Mouse (Mus musculus): ENCODE results near the gene Zfp784.
A peak's percentile ranks its signal among the peaks of the same experiment; 100 is the strongest.
"Not testable (repeated sequence)": the region's sequence is repeated elsewhere in the genome, so short reads cannot be mapped to it uniquely, and the experiment has no call there.

Zfp784 gene

DNA sequence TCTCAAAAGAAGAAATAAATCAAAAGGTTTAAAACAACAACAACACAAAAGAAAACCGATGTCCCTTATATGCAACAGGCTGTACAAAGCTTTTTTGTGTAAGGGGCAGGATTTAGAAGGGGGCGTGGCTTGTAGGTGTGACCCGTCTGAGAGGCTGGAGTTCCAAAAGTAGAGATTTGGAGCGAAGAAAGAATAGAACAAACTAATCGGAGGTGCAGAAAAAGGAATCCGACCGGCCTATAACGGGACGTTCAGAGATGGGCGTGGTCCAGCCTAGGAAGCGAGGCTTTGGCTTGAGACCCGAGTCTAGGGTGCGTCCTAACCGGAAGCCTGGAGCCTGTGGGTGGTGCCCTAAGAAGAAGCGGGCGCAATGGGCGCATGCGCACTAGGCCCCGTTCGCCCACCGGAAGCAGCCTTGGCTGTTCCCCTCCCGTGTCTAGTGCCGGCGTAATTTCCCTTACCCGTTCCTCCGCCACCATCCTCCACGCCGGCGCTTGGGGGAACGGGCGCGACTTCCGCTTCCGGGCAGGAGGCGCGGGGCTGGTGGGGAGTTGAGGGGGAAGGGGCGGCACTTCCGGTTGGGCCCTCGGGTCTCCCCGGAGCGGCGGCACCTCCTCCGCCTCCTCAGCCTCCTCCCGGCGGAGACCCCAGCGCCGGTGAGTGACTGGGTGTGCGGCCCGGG, 18.1 kb downstream of the Zfp784 start, which contains the start of the genes Zfp865 and Ccdc106:
TSS of gene Zfp865 (plus strand) at position 377 of the 682 bp plus-strand sequence.
TSS of gene Ccdc106 (plus strand) at position 554 of the 682 bp plus-strand sequence.
- DNase-seq (ENCODE audit: low spot score) = peak; percentile 100

DNA sequence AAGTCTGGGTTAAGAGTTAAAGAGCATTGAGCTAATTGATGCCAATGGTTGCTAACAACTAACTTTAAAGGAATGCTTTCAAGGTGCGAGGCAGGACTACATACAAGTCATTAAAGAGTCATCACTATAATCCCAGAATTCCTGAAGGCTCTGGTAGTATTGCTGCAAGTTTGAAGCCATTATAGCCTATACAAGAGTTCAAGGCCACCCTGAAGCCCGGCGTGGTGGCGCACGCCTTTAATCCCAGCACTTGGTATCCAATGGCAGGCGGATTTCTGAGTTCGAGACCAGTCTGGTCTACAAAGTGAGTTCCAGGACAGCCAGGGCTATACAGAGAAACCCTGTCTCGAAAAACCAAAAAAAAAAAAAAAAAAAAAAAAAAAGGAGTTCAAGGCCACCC, 18.7 kb downstream of the Zfp784 start:
- DNase-seq (ENCODE audit: low spot score) = not testable (repeated sequence)

DNA sequence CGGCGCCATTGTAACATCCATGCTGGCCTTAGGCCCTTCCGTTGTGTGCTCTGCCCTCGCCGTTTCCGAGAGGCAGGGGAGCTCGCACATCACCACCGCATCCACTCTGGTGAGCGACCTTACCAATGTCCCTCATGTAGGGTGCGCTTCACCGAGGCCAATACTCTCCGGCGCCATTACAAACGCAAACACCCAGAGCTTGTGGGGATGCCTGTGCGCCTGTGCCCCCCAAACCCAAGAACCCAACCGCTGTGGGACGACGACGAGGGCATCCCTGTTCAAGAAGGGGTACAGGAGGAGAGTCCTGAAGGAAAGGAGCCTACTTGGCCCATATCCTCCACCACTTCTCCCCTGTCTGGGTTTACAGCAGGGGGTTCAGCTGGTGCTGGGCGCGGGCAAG, 20.3 kb downstream of the Zfp784 start:
- no peak for DNase-seq (ENCODE audit: low spot score)

DNA sequence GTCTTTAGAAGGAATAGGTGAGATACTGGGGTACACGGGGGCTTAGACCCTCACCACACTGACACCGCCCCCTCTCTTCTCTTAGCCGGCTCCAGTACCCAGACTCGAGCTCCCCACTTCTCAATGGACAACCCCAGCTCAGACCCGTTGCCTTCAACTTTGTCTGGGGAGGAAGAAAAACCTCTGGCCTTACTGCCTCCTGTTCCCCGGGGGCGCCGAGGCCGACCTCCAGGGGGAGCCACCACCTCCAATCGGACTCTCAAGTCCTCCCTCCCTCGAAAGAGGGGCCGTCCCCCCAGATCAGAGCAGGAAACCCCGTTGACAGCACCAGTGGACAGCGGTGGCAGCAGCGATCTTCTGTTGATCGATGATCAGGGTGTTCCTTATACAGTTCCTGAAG, 20.9 kb downstream of the Zfp784 start:
- DNase-seq (ENCODE audit: low spot score) = no peak

DNA sequence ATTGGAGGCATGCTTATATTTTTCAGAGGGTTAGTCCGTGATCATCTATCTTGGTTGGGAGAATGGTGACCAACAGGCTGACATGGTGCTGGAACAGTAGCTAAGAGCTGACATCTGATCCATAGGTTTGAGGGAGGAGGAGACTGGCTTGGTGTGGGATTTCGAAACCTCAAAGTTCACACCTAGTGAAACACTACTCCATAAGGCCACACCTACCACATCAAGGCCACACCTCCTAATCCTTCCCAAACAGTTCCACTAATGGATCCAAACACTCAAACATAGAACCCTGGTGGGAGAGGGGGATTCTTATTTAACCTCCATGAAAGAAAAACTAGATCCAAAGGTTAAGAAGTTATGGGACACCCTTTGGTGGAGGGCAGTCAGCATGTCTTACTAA, 21.3 kb downstream of the Zfp784 start:
- DNase-seq (ENCODE audit: low spot score) = no peak

DNA sequence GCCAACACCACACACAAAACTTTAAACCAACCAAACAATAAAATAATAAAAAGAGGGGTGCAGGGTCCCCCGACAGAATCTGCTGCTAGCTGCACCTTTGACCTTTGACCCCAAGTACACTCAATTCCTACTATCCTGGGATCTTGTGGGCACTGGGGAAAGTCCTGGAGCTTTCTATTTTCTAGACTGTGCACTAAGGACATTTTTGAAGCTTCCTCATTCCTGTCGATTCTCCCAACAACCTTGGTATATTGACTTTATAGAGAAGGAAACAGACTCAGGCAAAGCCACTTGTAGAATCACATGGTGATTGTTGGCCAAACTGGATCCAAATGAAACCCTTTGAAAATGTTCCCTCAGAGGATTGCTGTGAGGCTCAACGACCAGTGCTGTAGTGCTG, 22.2 kb downstream of the Zfp784 start:
- no peak for DNase-seq (ENCODE audit: low spot score)

DNA sequence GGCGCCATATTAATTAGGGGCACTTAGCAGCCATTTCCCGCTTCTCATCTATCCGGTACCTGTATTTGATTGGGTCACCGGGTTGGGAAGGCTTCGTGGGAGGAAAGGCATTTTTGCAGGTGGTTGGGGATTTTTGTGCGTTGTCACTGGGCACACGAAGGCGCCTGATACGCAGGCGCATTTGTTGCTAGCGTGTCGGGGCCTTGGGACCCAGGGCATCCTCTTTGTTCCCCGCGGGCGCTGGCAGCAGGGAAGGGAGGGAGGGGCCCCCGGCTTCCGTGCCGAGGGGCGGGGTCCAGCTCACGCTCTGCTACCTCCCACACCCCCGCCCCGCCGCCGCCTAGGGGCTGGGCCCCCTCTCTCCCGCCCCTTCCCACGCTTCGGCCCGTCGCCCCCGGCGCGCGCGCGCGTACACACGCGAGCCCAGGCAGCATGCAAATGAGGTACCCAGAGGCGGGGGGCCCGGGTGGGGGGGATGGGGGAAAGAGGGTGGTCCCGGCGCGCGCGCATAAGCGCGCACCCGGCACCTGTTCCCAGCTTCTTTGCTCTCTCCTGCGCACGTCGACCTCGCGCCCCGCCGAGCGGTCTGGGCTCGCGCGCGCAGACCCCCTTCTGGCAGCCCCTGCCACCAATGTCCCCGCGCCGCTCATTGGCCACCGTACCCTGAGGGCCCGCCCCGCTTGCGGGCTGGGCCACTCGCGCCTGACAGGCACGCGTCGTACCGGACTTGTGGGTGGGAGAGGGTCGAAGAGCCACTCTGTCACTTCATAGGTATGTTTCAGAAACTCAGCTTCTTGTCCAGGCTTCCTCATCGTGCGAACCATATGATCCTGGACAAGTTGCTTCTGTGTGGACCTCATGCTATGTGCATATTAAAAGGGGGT, 22.9 kb downstream of the Zfp784 start, which contains the start of gene Gm44973:
TSS of gene Gm44973 (plus strand) at position 379 of the 884 bp plus-strand sequence.
- peak; percentile 95 for DNase-seq (ENCODE audit: low spot score)

DNA sequence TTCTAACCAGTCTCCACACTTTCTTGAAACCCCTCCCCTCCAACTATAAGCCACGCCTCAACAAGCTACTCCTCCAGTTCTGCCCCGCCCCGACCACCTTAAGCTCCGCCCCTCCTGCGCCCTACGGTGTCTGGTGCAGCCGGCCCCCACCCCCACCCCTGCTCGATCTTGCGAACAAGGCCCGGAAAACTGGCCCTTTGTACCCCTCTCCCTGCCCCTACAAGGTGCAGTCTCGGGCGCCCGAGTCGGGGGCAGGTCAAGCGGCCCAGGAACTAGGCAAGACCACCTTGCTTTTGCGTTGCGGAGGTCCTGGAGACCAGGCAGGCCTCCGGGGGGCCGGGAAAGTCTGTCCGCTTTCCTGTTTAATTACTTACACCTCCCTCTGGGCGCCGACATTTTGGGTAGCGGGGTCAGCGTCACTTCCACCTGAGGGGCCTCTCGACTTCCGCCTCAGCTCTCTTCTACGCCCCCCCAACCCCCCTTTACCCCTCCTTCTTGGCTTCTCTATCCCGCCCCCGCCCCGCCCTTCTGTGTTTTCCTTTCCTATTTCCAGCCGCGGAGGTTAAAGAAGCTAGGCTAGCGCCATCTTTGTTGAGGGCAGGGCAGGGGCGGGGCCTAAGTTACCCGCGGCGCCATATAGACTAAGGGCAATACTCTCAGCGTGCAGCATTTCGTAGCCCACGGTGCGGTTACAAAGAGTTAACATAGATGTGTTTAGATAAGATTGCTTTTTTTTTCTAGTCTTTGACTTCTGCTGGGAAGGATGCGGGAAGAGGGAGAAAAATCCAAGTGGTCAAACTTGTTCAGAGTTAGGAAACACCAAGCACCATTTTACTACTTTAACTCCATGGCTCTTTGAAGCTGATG, 23.8 kb downstream of the Zfp784 start, which contains the start of the genes Zfp524 and Fiz1:
TSS of gene Zfp524 (plus strand) at position 165 of the 867 bp plus-strand sequence.
TSS of gene Fiz1 (minus strand) at position 447 of the 867 bp plus-strand sequence.
- DNase-seq (ENCODE audit: low spot score) = peak; percentile 99

DNA sequence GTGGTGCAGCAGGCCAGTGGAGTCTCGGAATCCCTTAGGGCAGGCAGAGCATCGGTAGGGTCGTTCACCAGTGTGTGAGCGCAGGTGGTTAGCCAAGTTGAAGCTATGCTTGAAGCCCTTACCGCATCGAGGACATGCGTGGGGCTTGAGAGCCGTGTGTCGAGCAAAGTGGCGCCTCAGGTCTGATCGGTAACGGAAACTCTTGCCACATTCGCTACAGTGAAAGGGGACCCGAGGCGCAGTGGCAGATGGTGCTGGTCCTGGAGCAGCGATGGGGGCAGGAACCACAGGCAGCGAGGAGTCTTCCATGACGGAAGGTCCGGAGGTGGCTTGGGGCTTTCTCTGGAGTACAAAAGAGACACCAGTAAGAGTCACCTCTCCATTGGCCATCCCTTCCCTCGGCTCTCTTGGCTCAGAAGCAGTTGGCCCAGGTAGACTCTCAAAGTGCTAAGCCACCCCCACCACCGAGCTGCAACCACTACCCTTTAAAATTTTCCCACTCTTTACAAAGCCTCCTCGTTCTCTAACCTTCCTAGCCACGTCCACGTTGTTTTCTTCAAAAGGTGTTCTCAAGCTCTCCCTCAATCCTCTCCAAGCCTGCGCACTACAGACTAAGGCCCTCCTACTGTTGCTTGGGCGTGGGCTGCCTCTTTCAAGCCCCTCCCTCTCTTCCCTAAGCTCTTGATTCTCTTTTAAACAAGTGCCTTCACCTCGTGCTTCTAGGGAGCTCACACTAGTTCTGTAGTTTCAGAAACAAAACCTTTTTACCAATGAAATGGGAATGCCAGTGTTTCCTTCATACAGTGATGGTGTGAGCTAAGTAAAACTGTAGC, 25.3 kb downstream of the Zfp784 start:
- no peak for DNase-seq (ENCODE audit: low spot score)

DNA sequence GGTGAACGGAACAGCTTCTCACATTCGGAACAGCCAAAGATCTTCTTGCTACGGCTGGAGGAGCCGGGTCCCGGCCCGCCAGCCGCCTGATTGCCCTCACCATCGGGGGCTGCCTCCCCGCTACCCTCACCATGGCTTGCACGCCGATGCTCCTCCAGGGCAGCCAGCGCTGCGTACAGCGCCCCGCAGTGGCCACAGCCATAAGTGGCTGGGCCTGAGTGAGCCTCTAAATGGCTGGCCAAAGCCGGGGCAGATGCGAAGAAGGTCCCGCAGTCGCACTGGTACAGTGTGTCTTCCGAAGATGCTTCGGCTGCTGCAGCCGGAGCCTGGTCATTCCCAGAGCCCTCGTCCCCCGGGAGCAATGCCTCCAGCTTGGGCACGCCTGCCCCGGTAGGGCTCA, 30.0 kb downstream of the Zfp784 start:
- no peak for DNase-seq (ENCODE audit: low spot score)

DNA sequence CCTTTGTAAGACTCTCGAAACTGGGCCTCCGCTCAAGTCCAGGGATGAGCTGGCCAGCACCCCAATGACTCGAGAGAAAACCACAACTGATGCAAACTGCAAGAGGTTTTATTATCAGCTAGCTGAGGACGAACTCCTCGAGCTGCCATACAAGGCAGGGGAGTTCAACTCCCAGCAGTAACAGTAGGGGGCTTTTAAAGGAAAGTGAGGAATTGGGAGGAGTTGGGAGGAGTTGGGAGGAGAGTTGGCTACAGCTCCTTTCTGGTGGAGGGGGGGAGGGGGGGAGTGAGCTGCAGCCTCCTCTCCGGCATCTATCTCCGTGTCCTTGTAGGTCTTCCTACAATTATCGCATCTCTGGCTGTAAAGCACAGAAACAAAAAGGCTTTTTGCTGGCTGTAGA, 35.4 kb downstream of the Zfp784 start:
- not testable (repeated sequence) for DNase-seq (ENCODE audit: low spot score)

DNA sequence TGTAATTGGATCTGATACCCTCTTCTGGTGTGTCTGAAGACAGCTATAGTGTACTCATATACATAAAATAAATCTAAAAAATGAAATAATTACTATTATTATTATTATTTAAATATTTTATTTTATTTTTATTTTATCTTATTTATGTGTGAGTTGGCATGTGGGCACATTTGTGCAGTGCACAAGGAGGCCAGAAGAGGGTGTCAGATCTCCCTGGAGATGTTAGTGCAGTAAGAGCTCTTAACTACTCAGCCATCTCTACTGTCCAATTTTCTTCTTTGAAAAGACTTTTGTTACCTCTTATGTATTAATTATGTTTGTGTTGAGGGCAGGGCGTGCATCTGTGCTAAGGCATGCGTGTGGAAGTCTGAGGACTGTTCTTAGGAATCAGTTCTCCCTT, 38.4 kb downstream of the Zfp784 start:
- DNase-seq (ENCODE audit: low spot score) = peak; percentile 20

DNA sequence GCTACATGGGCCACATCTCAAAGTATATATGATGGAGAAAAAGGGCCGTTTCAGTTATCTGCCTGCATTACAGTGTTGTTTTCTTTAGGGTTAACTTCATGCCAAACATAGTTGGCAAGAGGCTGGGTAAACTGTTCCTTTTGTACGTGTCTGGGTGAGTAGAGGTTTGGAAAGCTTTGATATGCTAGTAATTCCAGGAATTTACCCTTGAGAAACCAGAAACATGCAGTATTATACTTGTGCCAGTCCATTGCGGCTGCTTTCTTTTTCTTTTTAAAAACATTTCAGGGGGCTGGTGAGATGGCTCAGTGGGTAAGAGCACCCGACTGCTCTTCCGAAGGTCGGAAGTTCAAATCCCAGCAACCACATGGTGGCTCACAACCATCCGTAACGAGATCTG, 41.3 kb downstream of the Zfp784 start:
- DNase-seq (ENCODE audit: low spot score) = no peak

DNA sequence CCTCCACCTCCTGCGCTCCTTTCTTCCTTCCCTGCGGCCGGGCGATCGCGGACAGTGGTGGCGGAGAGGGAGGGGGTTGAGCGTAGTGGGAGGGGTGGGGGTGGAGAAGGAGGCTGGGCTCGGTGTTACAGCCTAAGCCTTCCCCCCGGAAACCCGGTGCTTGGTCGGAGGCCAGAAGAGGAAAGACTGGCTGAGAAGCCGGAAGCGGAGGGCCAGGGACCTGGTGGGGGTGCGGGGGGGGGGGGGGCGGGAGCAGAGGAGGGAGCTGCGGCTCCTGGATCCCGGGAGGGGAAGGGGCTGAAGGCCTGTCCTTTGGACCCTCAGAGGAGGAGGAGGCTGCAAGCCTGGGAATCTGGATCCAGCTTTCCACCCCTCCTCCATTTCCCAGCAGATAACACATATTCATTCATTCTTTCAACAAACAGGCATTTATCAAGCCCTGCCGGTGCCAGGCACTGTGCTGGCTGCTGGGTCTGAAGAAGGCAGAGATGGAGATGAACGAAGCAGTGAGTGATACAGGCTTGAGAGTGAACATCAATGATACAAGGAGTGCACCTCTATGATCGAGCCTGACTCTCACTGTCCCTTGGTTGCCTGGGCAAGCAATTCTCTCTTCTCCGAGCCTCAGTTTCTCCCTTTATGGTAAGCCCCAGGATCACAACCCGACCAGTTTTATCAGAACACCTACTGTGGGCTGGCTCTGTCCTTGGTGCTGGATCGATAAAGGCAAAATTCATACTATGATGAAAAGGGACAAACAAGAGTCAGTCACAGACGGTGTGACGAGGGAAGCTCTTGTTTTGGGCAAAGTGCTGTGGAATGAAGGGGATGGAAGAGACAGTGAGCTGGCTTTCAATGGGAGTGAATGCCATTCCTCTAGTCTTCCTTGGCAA, 42.0 kb downstream of the Zfp784 start, which contains the start of gene Zfp579:
TSS of gene Zfp579 (minus strand) at position 156 of the 893 bp plus-strand sequence.
- DNase-seq (ENCODE audit: low spot score) = peak; percentile 93

DNA sequence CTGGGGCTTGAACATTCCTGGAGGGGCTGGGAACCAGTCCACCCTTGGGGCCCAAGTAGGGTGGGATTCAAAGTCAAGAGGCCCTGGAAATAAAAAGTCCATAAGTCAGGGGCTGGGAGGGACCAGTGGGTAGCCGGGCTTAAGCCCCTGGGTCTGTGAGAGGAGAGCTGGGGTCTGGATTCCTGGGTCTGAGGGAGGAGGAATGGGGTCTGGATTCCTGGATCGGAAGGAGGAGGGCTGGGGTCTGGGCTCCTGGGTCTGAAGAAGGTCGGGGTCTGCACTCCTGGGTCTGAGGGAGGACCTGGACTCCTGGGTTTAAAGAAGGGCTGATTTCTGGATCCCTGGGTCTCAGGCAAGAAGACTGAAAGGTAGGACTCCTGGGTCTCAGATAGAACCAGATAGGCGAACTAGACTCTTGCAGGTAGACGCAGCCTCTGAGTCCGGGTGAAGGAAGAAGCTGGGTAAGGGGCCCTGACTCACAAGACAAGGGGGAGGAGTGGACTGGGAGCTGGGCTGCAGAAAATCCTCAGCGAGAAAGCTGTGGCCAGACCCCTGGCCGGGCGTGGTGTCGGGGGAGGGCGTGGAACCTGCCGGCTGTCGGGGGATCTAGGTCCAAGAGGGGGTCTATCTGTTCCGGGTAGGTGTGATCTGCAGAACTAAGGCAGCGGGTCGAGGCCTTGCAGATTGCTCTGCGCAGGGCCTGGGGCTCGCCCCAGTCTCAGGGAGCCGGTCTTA, 42.8 kb downstream of the Zfp784 start:
- DNase-seq (ENCODE audit: low spot score) = no peak

DNA sequence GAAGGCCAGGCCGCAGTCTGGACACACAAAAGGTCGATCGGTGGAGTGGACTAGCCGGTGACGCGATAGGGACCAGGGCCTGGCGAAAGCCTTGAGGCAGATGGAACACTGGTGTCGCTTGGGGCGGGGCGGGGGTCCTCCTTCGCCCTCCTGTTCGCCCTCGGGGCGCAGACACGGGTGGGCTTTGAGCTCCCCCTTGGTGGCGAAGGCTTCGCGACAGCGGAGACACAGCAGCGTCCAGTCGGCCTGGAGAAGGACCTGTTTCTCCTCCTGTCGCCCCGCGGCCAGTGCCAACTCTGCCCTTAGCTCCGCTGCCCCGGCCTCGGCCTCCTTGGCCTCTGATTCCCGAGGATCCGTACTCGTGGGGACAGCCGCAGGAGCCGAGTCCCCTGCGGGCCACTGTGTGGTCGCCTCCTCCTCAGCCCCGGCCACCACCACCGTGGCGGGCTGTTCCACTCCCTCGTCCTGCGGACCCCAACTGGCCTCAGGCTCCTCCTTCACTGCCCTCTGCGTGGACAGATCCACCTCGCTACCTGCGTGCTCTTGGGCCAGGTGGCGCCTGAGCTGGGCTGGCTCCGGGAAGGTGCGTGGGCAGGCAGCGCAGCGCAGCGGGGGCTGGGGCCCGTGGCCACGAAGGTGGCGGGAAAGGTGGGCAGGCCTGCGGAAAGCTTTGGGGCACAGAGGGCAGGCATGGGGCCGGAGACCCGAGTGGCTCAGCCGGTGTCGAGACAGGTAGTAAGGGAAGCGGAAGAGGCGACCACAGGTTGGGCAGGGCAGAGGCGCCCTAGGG, 44.1 kb downstream of the Zfp784 start:
- DNase-seq (ENCODE audit: low spot score) = no peak

DNA sequence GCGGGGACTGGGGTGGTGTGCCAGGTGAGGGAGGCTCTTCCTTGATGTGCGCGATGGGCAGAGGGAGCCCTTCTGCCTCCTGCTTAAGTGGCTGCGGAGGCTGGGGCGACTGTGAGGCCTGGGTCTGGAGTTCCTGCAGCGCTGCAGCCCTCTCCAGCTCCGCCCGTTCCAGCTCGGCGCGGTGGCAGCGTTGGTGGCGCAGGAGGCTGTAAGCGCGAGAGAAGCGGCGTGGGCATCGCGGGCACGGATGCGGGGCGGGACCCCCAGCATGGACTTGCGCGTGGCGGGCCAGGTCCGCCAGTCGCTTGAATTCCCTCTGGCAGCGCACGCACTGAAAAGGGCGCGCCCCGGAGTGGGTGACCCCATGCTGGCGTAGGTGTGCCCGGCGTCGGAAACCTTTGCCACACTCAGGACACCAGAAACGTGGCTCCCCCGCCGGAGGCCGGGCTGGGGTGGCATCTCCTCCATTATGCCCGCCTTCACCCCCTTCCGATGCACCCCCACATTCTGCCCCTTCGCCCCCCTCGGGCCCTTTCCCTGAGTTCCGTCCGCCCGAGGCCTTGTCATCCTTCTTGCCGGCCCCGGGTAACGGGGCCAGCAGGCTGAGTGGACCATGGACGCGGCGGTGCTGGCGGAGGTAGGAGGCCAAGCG, 44.8 kb downstream of the Zfp784 start:
- DNase-seq (ENCODE audit: low spot score) = no peak

DNA sequence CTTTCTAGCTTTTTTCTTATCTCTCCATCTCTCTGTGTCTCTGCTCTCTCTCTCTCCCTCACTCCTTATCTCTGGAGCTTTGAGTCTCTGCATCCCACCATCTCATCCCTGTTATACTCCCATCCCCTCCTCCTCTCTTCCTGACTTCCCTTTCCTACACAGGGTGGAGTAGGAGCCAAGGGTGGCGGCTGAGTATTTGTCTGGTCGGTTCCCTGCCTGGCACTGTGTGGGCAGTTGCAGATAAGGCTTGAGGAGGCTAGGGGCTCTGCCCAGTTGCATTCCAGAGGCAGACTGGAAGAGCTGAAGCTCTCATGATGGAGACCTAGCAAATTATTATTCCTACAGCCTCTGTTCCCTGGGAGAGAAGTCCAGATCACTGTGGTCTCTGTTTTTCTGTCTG, 50.0 kb downstream of the Zfp784 start:
- no peak for DNase-seq (ENCODE audit: low spot score)

Data from retina, embryonic 14.5 days (tissue).